Mouse (Mus musculus) heart, embryonic 14.5 days (tissue): ENCODE measurements around the gene Hoxc4. TPM values are rescaled to one million over a fixed set of nuclear protein-coding genes. Genes with fewer than 3 reads are reported as not detected.

Experiments
- ATAC-seq: fragments of 200-750 bp; cut with Nextera tagmentation; 2 replicates; pipeline ENCODE4 v1.8.0; 2017; ENCODE audit warnings: low read depth, moderate TSS enrichment; ENCODE audit not compliant: insufficient number of reproducible peaks, insufficient read depth, low FRiP score
- H3K27ac ChIP-seq, 2 experiments: fragments of 200-500 bp in 1 of 2; fragments of 300-500 bp in 1 of 2; sonication (generic) in 1 of 2; replicated peaks in 1 of 2; 2 replicates each; pipeline ENCODE4 v1.5.1; 2012 to 2014; ENCODE audit warnings: low read depth in 2 of 2, low read length in 2 of 2, control low read depth in 1 of 2, mild to moderate bottlenecking in 1 of 2, mixed read lengths in 1 of 2; ENCODE audit not compliant: control insufficient read depth in 1 of 2, insufficient read depth in 1 of 2
- H3K27me3 ChIP-seq: fragments of 300-500 bp; sonication (generic); 2 replicates; pipeline ENCODE4 v1.6.1; 2014; ENCODE audit warnings: mild to moderate bottlenecking, low read length, control low read depth; ENCODE audit not compliant: control insufficient read depth, insufficient read depth
- H3K36me3 ChIP-seq: fragments of 300-500 bp; sonication (generic); 2 replicates; pipeline ENCODE4 v1.6.1; 2014; ENCODE audit warnings: mild to moderate bottlenecking, control low read depth, low read length, mixed read lengths; ENCODE audit not compliant: control insufficient read depth, insufficient read depth
- H3K4me1 ChIP-seq, 2 experiments: fragments of 200-500 bp in 1 of 2; fragments of 300-500 bp in 1 of 2; sonication (generic) in 1 of 2; 2 replicates each; pipeline ENCODE4 v1.6.1; 2012 to 2014; ENCODE audit warnings: low read length in 2 of 2, control low read depth in 1 of 2, mixed read lengths in 1 of 2; ENCODE audit not compliant: control insufficient read depth in 2 of 2, insufficient read depth in 2 of 2
- H3K4me2 ChIP-seq: fragments of 300-500 bp; sonication (generic); 2 replicates; pipeline ENCODE4 v1.6.1; 2014; ENCODE audit warnings: mild to moderate bottlenecking, low read length
- H3K4me3 ChIP-seq, 2 experiments: fragments of 200-500 bp in 1 of 2; fragments of 300-500 bp in 1 of 2; sonication (generic) in 1 of 2; 2 replicates each; pipeline ENCODE4 v1.5.1; 2012 to 2014; ENCODE audit warnings: low read length in 2 of 2, mild to moderate bottlenecking in 2 of 2, control low read depth in 1 of 2, low read depth in 1 of 2, moderate library complexity in 1 of 2; ENCODE audit not compliant: control insufficient read depth in 1 of 2, insufficient read depth in 1 of 2
- H3K9ac ChIP-seq: fragments of 300-500 bp; sonication (generic); 2 replicates; pipeline ENCODE4 v1.6.1; 2014; ENCODE audit warnings: mild to moderate bottlenecking, low read length
- H3K9me3 ChIP-seq: fragments of 300-500 bp; sonication (generic); 2 replicates; pipeline ENCODE4 v1.6.1; 2016; ENCODE audit warnings: low read length, control low read depth; ENCODE audit not compliant: control insufficient read depth
- WGBS: fragments of 180-500 bp; shearing (Covaris S2); extraction: QIAGEN DNeasy Blood & Tissue Kit; methylation state at CpG from one replicate; pipeline ENCODE4 v1.1.7; 2014; 5-methylcytosine and 5-hydroxymethylcytosine counted together
- polyA plus RNA-seq: library from polyadenylated mRNA; unstranded; fragments of >200 nt; fragmentation: Nextera tagmentation; extraction: Ambion mirVana; gene quantifications from 2 replicates; pipeline ENCODE4 v1.2.1, GENCODE M21; 2014

The Hoxc4 gene
- polyA plus RNA-seq, 1 experiment from 2014 or later = 0.30 TPM

DNA sequence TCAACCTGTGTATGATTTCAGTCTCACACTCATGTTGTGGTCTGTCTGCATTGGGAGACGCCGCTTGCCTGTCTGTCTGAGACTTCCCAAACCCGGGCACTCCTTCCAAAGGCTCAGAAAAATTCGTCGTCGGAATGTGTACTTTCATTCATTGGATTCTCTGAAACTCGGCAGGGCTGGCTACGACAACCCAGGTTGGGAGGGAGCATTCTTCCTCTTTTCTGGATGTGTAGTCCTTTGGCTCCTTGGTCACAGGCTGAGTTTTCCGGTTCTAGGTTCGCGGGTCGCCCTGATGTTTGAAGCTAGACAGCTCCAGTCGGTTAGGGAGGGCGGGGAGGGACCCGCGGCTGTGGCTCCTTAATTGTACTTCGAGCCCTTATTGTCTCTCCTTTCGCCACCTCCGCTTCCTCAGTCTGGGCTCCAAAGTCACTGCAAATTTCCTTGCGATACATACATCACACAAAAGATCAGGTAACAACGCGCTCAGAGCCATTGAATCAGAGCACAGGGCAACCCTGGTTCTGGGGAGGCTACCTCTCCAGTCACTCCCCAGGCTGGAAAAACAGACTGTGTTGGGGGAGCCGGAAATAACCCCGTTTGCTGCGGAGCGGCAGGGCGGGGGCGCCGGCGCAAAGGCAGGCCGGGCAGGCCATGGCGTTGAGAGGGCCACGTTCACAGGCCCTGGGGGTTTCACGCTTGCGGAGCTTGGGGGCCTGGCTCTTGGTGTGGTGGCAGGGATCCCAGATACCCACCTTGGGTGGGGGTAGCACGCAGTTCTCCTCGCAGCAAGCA is 41.9 kb upstream of the Hoxc4 start:
- no peak overlapping the region for H3K9ac ChIP-seq
- H3K9me3 ChIP-seq = no peaks in the 10 kb centered on the region
- peaks cover 100% of the 10 kb centered on the region for H3K27me3 ChIP-seq
- peak overlapping the region; percentile 43 for H3K4me2 ChIP-seq
- H3K4me1 ChIP-seq = peaks cover 0 to 4% of the 10 kb centered on the region in 2 experiments; a peak in 2 of 4 replicates
- ATAC-seq = no peak
- no peak overlapping the region for H3K27ac ChIP-seq
- peak overlapping the region in 1 of 2 experiments; percentile 28; a peak in 2 of 4 replicates for H3K4me3 ChIP-seq
- 1% methylated on average over 37 of the region's 37 CpGs for WGBS
- no peaks in the 10 kb centered on the region for H3K36me3 ChIP-seq

DNA sequence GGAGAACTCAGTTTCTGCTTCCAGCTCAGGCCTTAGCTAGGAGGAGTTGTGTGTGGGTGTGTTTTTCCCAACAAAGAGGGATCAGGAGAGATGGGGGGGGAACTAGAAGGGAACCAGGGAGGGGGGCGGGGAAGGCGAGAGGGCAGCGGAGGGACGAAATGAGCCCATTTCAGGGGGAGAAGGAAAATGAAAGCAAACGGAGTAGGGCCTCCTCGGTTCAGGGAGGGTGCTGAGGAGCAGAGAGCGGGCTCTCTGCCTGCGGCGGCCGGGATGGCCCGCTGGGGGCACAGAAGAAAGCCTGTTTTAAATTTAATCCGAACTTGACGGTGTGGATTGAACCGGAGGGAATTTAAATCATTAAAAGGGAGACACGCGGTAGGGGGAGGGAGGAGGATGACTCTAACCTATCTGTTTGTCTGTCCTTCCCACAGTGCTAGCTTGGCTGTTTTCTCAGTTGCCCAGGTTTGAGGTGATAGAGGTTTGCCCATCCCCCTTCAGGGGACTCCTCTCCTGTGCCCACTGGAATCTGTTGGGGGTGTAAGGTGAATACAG is 41.2 kb upstream of the Hoxc4 start:
- WGBS = 3% methylated on average over 16 of the region's 16 CpGs
- no peak for ATAC-seq
- H3K4me3 ChIP-seq = peak overlapping the region in 1 of 2 experiments; percentile 28; a peak in 2 of 4 replicates

DNA sequence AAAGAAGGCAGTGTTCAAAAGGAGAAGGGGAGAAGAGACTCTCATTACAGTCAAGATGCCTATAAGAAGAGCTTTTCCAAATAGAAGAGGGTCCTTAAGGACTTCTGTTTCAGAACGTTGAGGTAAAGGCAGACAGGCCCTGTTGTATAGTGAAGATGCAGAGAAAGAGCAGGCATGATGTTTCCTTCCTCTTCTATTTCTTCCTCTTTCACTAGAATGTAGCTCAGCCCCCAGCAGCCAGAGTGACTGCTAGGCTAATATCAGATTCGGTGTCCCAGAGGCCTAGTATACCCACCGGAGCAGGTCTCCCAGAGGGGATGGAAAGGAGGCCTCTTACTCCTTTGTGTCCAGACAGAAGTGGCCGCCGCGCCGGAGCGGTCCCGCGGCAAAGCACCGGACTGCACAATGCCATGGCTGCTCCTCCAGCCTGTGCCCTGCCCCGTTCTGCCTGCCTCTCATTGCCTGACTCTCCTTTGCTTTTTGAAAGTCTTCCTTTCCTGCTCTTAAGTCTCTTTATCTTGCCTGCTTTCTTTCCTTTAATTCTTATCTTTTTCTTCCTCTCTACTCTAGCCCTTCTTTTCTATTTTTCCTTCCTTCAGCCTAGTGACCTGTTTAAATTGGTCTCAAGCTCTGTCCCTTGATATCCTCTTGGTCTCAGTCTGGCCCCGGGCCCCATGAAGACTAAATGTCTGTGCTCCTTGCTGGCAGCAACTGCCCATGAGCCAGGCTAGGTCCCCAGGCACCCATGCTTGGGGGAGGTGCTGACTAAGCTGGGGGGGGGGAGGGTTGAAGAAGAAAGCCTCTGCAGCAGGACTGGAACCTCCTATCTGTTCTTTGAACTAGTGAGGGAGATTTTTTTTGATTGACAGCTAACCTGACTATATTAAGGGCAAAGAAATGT is 39.9 kb upstream of the Hoxc4 start:
- ATAC-seq = no peak
- H3K27ac ChIP-seq = no peak overlapping the region
- no peak overlapping the region for H3K4me3 ChIP-seq
- H3K4me2 ChIP-seq = no peak overlapping the region
- WGBS = 2% methylated on average over 13 of the region's 13 CpGs
- H3K9me3 ChIP-seq = no peaks in the 10 kb centered on the region
- H3K9ac ChIP-seq = no peak overlapping the region
- H3K27me3 ChIP-seq = peaks cover 100% of the 10 kb centered on the region
- H3K36me3 ChIP-seq = no peaks in the 10 kb centered on the region
- H3K4me1 ChIP-seq = peaks cover 0 to 6% of the 10 kb centered on the region in 2 experiments; a peak in 2 of 4 replicates

More for the DNA sequence above, 41.2 kb upstream of the Hoxc4 start:
- Histone ChIP-seq H3K36me3 (no peaks in the 10 kb centered on the region), H3K4me1 (peaks cover 0 to 6% of the 10 kb centered on the region in 2 experiments; a peak in 2 of 4 replicates), H3K9ac (no peak overlapping the region), H3K9me3 (no peaks in the 10 kb centered on the region), H3K4me2 (peak overlapping the region; percentile 43), H3K27me3 (peaks cover 100% of the 10 kb centered on the region), H3K27ac (no peak overlapping the region)

DNA sequence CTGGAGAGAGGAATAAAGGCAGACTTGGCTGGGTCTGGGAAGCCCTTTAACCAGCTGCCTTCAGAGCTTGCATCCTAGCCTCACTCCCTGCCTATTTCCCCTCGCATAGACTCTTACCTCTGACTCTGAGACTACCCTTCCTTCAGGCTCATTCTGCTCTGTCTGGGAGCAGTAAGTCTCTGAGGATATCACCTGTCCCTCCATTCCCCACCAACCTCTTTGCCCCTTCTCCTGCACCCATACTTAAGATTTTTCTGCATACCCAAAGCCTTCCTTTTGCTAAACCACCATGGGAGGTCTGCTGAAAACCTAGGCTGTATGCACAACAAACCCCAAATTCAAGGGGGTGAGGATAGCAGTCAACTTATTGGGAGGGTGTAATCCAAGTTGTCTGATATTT is 38.8 kb upstream of the Hoxc4 start:
- WGBS = 0% methylated on average over 1 of the region's 1 CpGs
- peaks cover 100% of the 10 kb centered on the region for H3K27me3 ChIP-seq
- H3K4me3 ChIP-seq = no peak overlapping the region
- H3K36me3 ChIP-seq = no peaks in the 10 kb centered on the region
- no peak for ATAC-seq
- H3K27ac ChIP-seq = no peak overlapping the region
- H3K4me1 ChIP-seq = peaks cover 0 to 6% of the 10 kb centered on the region in 2 experiments; a peak in 2 of 4 replicates
- H3K9me3 ChIP-seq = no peaks in the 10 kb centered on the region
- no peak overlapping the region for H3K9ac ChIP-seq
- H3K4me2 ChIP-seq = no peak overlapping the region

DNA sequence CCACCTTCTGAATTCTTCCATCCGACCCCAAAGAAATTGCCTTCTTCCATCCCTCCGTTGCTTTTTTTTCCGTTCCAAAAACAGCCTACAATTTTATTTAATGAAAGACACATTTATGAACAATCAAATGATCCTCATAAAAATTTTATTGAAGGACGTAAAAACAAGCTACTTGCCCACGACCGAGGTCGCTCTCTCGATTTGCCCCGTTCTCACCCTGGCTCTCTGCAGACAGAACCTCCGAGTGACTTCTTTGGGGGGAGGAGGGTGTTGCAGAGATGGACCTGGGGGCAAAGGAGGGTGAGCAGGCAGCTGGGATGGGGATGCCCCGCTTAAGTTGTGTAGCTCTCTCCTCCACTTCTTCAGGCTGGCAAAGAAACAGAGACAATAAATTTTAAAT is 38.4 kb upstream of the Hoxc4 start:
- Histone ChIP-seq H3K9ac (no peak overlapping the region), H3K9me3 (no peaks in the 10 kb centered on the region), H3K4me2 (no peak overlapping the region), H3K4me3 (no peak overlapping the region), H3K36me3 (no peaks in the 10 kb centered on the region), H3K27me3 (peaks cover 100% of the 10 kb centered on the region), H3K27ac (no peak overlapping the region), H3K4me1 (peaks cover 0 to 6% of the 10 kb centered on the region in 2 experiments; a peak in 2 of 4 replicates)
- 5% methylated on average over 11 of the region's 11 CpGs for WGBS
- ATAC-seq = no peak

DNA sequence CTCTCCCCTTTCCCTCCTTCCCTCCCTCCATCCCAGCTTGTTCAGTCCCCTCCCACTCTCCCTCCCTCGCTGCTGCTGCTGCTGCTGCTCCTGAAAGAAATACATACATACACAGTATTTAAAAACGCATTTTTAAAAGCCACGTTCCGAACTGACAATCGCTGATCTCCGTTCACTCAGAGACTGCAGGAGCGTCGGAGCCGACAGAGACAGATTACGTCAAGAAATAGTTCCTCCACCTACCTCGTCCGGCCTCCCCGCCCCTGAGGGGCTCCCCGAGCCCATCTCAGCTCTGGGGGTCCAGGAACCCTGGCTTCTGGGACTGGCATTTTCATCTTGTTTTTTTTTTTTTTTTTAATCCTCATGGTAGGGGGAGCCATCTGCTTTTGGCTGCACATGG is 37.8 kb upstream of the Hoxc4 start:
- Histone ChIP-seq H3K27me3 (peaks cover 100% of the 10 kb centered on the region), H3K27ac (no peak overlapping the region), H3K4me3 (peak overlapping the region in 1 of 2 experiments; percentile 27; a peak in 1 of 4 replicates), H3K4me2 (peak overlapping the region; percentile 48), H3K9me3 (no peaks in the 10 kb centered on the region), H3K9ac (no peak overlapping the region), H3K36me3 (no peaks in the 10 kb centered on the region), H3K4me1 (peaks cover 0 to 6% of the 10 kb centered on the region in 2 experiments; a peak in 2 of 4 replicates)
- WGBS = 2% methylated on average over 14 of the region's 14 CpGs
- ATAC-seq = no peak
